Mouse (Mus musculus) liver, embryonic 12.5 days (tissue): Measurements from ENCODE around the gene F11. TPM values are rescaled to one million over a fixed set of nuclear protein-coding genes. Genes with fewer than 3 reads are reported as not detected.

ENCODE experiments used
- ATAC-seq: fragments of 200-750 bp; cut with Nextera tagmentation; 2 replicates; pipeline ENCODE4 v1.8.0; 2017; ENCODE audit warnings: moderate number of reproducible peaks, mild to moderate bottlenecking, moderate library complexity
- H3K27ac ChIP-seq: fragments of 300-500 bp; sonication (generic); 2 replicates; pipeline ENCODE4 v1.5.1; 2016; ENCODE audit warnings: mild to moderate bottlenecking
- H3K27me3 ChIP-seq: fragments of 300-500 bp; sonication (generic); replicated peaks from 2 replicates; pipeline ENCODE4 v1.6.1; 2016; ENCODE audit warnings: mild to moderate bottlenecking, moderate library complexity
- H3K36me3 ChIP-seq: fragments of 300-500 bp; sonication (generic); 2 replicates; pipeline ENCODE4 v1.6.1; 2016; ENCODE audit warnings: mild to moderate bottlenecking, moderate library complexity
- H3K4me1 ChIP-seq: fragments of 300-500 bp; sonication (generic); 2 replicates; pipeline ENCODE4 v1.6.1; 2016
- H3K4me2 ChIP-seq: fragments of 300-500 bp; sonication (generic); 2 replicates; pipeline ENCODE4 v1.6.1; 2016; ENCODE audit warnings: mild to moderate bottlenecking, moderate library complexity
- H3K4me3 ChIP-seq: fragments of 300-500 bp; sonication (generic); 2 replicates; pipeline ENCODE4 v1.5.1; 2016; ENCODE audit warnings: mild to moderate bottlenecking, moderate library complexity
- H3K9ac ChIP-seq: fragments of 300-500 bp; sonication (generic); 2 replicates; pipeline ENCODE4 v1.6.1; 2016; ENCODE audit warnings: mild to moderate bottlenecking, moderate library complexity
- H3K9me3 ChIP-seq: fragments of 300-500 bp; sonication (generic); replicated peaks from 2 replicates; pipeline ENCODE4 v1.6.1; 2016; ENCODE audit warnings: mild to moderate bottlenecking, moderate library complexity
- WGBS: fragments of 180-500 bp; shearing (Covaris S2); methylation state at CpG from one replicate; pipeline ENCODE4 v1.1.7; 2016; ENCODE audit not compliant: insufficient replicate concordance; 5-methylcytosine and 5-hydroxymethylcytosine counted together
- polyA plus RNA-seq: library from polyadenylated mRNA; unstranded; fragments of >200 nt; fragmentation: Nextera tagmentation; extraction: Ambion mirVana; gene quantifications from 2 replicates; pipeline ENCODE4 v1.2.1, GENCODE M21; 2016

F11 gene
- 3.2 and 3.5 TPM in 2 replicates for polyA plus RNA-seq

GRCm38 (mm10) chr8:45261920-45262319 is at the start of gene F11:
Gene F11 (minus strand): TSS chr8:45262031.
- H3K4me2 ChIP-seq = no peak within 1 kb of the TSS
- 0 out of 2 replicates have a peak, but pooled peaks have one; percentile 40 for ATAC-seq

GRCm38 (mm10) chr8:45310967-45311366 is 49.1 kb upstream of the F11 start:
- Histone ChIP-seq H3K4me1 (no peaks in the 10 kb centered on the region), H3K9ac (no peak overlapping the region), H3K4me3 (no peak overlapping the region), H3K9me3 (no peaks in the 10 kb centered on the region), H3K4me2 (no peak overlapping the region), H3K27ac (no peak overlapping the region), H3K27me3 (no peaks in the 10 kb centered on the region), H3K36me3 (no peaks in the 10 kb centered on the region)
- ATAC-seq = no peak
- WGBS = 62% methylated on average over 4 of the region's 4 CpGs

More at GRCm38 (mm10) chr8:45261920-45262319, at the start of gene F11:
- Histone ChIP-seq H3K4me1 (no peaks in the 10 kb centered on the region), H3K27me3 (no peaks in the 10 kb centered on the region), H3K9me3 (no peaks in the 10 kb centered on the region), H3K36me3 (no peaks in the 10 kb centered on the region), H3K27ac (peak within 1 kb of the TSS; percentile 20; the same call in 1 of the 2 replicates), H3K4me3 (no peak within 1 kb of the TSS), H3K9ac (no peak within 1 kb of the TSS)
- 68% methylated on average over 10 of the region's 10 CpGs for WGBS

- ATAC-seq = no peak
- H3K4me1 ChIP-seq = no peaks in the 10 kb centered on the region
- H3K36me3 ChIP-seq = no peaks in the 10 kb centered on the region
- H3K9ac ChIP-seq = no peak within 1 kb of the TSS
- no peaks in the 10 kb centered on the region for H3K27me3 ChIP-seq
- no peak within 1 kb of the TSS for H3K4me3 ChIP-seq
- H3K27ac ChIP-seq = no peak within 1 kb of the TSS
- H3K4me2 ChIP-seq = no peak within 1 kb of the TSS
- no peaks in the 10 kb centered on the region for H3K9me3 ChIP-seq
- WGBS = 78% methylated on average over 13 of the region's 13 CpGs
Observed at GRCm38 (mm10) chr8:45308366-45308765, 46.5 kb upstream of the F11 start, which contains the start of gene Gm45753. Gene Gm45753 (minus strand): TSS chr8:45308466.

- H3K4me1 ChIP-seq = no peaks in the 10 kb centered on the region
Observed at GRCm38 (mm10) chr8:45305479-45305878, 43.6 kb upstream of the F11 start.

GRCm38 (mm10) chr8:45304354-45304753 is 42.5 kb upstream of the F11 start:
- no peaks in the 10 kb centered on the region for H3K27me3 ChIP-seq
- H3K9ac ChIP-seq = no peak overlapping the region
- H3K4me3 ChIP-seq = no peak overlapping the region
- H3K27ac ChIP-seq = no peak overlapping the region
- H3K9me3 ChIP-seq = no peaks in the 10 kb centered on the region
- 59% methylated on average over 3 of the region's 3 CpGs for WGBS
- no peaks in the 10 kb centered on the region for H3K4me1 ChIP-seq
- no peak for ATAC-seq
- no peaks in the 10 kb centered on the region for H3K36me3 ChIP-seq
- no peak overlapping the region for H3K4me2 ChIP-seq

More at GRCm38 (mm10) chr8:45305479-45305878, 43.6 kb upstream of the F11 start:
- Histone ChIP-seq H3K9ac (no peak overlapping the region), H3K9me3 (no peaks in the 10 kb centered on the region), H3K4me2 (no peak overlapping the region), H3K36me3 (no peaks in the 10 kb centered on the region), H3K4me3 (no peak overlapping the region), H3K27ac (no peak overlapping the region), H3K27me3 (no peaks in the 10 kb centered on the region)
- no peak for ATAC-seq
- WGBS = 72% methylated on average over 1 of the region's 1 CpGs

- Histone ChIP-seq H3K36me3 (no peaks in the 10 kb centered on the region), H3K4me2 (no peak overlapping the region), H3K27me3 (no peaks in the 10 kb centered on the region), H3K4me3 (no peak overlapping the region), H3K9ac (no peak overlapping the region), H3K4me1 (no peaks in the 10 kb centered on the region), H3K27ac (no peak overlapping the region), H3K9me3 (no peaks in the 10 kb centered on the region)
- 78% methylated on average over 8 of the region's 8 CpGs for WGBS
- ATAC-seq = no peak
Observed at GRCm38 (mm10) chr8:45302390-45302789, 40.6 kb upstream of the F11 start.

- WGBS = 72% methylated on average over 6 of the region's 6 CpGs
- ATAC-seq = no peak
Observed at GRCm38 (mm10) chr8:45295276-45295675, 33.4 kb upstream of the F11 start.

GRCm38 (mm10) chr8:45294687-45295086 is 32.9 kb upstream of the F11 start, which contains the start of gene Klkb1:
Gene Klkb1 (minus strand): TSS chr8:45294859.
- Histone ChIP-seq H3K36me3 (no peaks in the 10 kb centered on the region), H3K4me2 (no peak within 1 kb of the TSS), H3K9ac (no peak within 1 kb of the TSS), H3K9me3 (no peaks in the 10 kb centered on the region), H3K4me3 (no peak within 1 kb of the TSS), H3K27me3 (no peaks in the 10 kb centered on the region), H3K27ac (no peak within 1 kb of the TSS), H3K4me1 (no peaks in the 10 kb centered on the region)
- WGBS = 68% methylated on average over 7 of the region's 7 CpGs
- ATAC-seq = no peak

More at GRCm38 (mm10) chr8:45295276-45295675, 33.4 kb upstream of the F11 start:
- Histone ChIP-seq H3K4me1 (no peaks in the 10 kb centered on the region), H3K9ac (no peak overlapping the region), H3K4me2 (no peak overlapping the region), H3K27me3 (no peaks in the 10 kb centered on the region), H3K4me3 (no peak overlapping the region), H3K36me3 (no peaks in the 10 kb centered on the region), H3K27ac (no peak overlapping the region), H3K9me3 (no peaks in the 10 kb centered on the region)

GRCm38 (mm10) chr8:45291790-45292189 is 30.0 kb upstream of the F11 start:
- ATAC-seq = no peak
- no peaks in the 10 kb centered on the region for H3K36me3 ChIP-seq
- no peaks in the 10 kb centered on the region for H3K27me3 ChIP-seq
- WGBS = 58% methylated on average over 2 of the region's 2 CpGs
- no peak overlapping the region for H3K4me3 ChIP-seq
- no peaks in the 10 kb centered on the region for H3K4me1 ChIP-seq
- H3K9me3 ChIP-seq = no peaks in the 10 kb centered on the region
- H3K4me2 ChIP-seq = no peak overlapping the region
- H3K9ac ChIP-seq = no peak overlapping the region
- no peak overlapping the region for H3K27ac ChIP-seq

GRCm38 (mm10) chr8:45281630-45282029 is 19.8 kb upstream of the F11 start:
- 70% methylated on average over 8 of the region's 8 CpGs for WGBS
- no peaks in the 10 kb centered on the region for H3K4me1 ChIP-seq
- no peak overlapping the region for H3K4me2 ChIP-seq
- no peaks in the 10 kb centered on the region for H3K27me3 ChIP-seq
- H3K9ac ChIP-seq = no peak overlapping the region
- H3K27ac ChIP-seq = no peak overlapping the region
- H3K4me3 ChIP-seq = no peak overlapping the region
- H3K36me3 ChIP-seq = no peaks in the 10 kb centered on the region
- no peaks in the 10 kb centered on the region for H3K9me3 ChIP-seq
- no peak for ATAC-seq

- 62% methylated on average over 3 of the region's 3 CpGs for WGBS
Observed at GRCm38 (mm10) chr8:45277453-45277852, 15.6 kb upstream of the F11 start.

GRCm38 (mm10) chr8:45274317-45274716 is 12.5 kb upstream of the F11 start:
- ATAC-seq = no peak
- Histone ChIP-seq H3K9me3 (no peaks in the 10 kb centered on the region), H3K4me3 (no peak overlapping the region), H3K4me2 (no peak overlapping the region), H3K4me1 (no peaks in the 10 kb centered on the region), H3K27me3 (no peaks in the 10 kb centered on the region), H3K27ac (no peak overlapping the region), H3K36me3 (no peaks in the 10 kb centered on the region), H3K9ac (no peak overlapping the region)
- WGBS = 72% methylated on average over 4 of the region's 4 CpGs

More at GRCm38 (mm10) chr8:45277453-45277852, 15.6 kb upstream of the F11 start:
- Histone ChIP-seq H3K4me2 (no peak overlapping the region), H3K9ac (no peak overlapping the region), H3K4me1 (no peaks in the 10 kb centered on the region), H3K36me3 (no peaks in the 10 kb centered on the region), H3K27ac (no peak overlapping the region), H3K27me3 (no peaks in the 10 kb centered on the region), H3K4me3 (no peak overlapping the region), H3K9me3 (no peaks in the 10 kb centered on the region)
- no peak for ATAC-seq

GRCm38 (mm10) chr8:45269056-45269455 is 7.2 kb upstream of the F11 start:
- no peaks in the 10 kb centered on the region for H3K36me3 ChIP-seq
- no peak for ATAC-seq

More at GRCm38 (mm10) chr8:45269056-45269455, 7.2 kb upstream of the F11 start:
- H3K4me2 ChIP-seq = no peak overlapping the region
- no peak overlapping the region for H3K4me3 ChIP-seq
- H3K4me1 ChIP-seq = no peaks in the 10 kb centered on the region
- H3K27ac ChIP-seq = no peak overlapping the region
- no peaks in the 10 kb centered on the region for H3K9me3 ChIP-seq
- no peaks in the 10 kb centered on the region for H3K27me3 ChIP-seq
- no peak overlapping the region for H3K9ac ChIP-seq
